Mouse (Mus musculus): ENCODE data around the gene Edem3. TPM values are rescaled to one million over a fixed set of nuclear protein-coding genes. Genes with fewer than 3 reads are reported as not detected.
A peak's percentile ranks its signal among the peaks of the same experiment; 100 is the strongest.
"Not testable (repeated sequence)": the region's sequence is repeated elsewhere in the genome, so short reads cannot be mapped to it uniquely, and the experiment has no call there.

The Edem3 gene
- polyA plus RNA-seq, 1 experiment from 2014 or later: 22.3 TPM

GRCm38 (mm10) chr1:151820457-151820856 is 65.3 kb downstream of the Edem3 start:
- Histone ChIP-seq H3K4me1 (no peaks in the 10 kb centered on the region), H3K4me3 (no peak overlapping the region), H3K9ac (no peak overlapping the region), H3K27ac (no peak overlapping the region), H3K4me2 (no peak overlapping the region), H3K9me3 (no peaks in the 10 kb centered on the region), H3K36me3 (replicated peaks) (0 out of 2 replicates have a peak, but pooled peaks cover 9% of the 10 kb centered on the region), H3K27me3 (replicated peaks) (no peaks in the 10 kb centered on the region)
- 27% methylated on average over 5 of the region's 5 CpGs for WGBS
- ATAC-seq (replicated peaks): no peak

GRCm38 (mm10) chr1:151825065-151825464 is 69.9 kb downstream of the Edem3 start:
- H3K4me1 ChIP-seq: no peaks in the 10 kb centered on the region
- no peaks in the 10 kb centered on the region for H3K36me3 ChIP-seq (replicated peaks)
- ATAC-seq (replicated peaks): no peak
- 78% methylated on average over 7 of the region's 7 CpGs for WGBS
- H3K27ac ChIP-seq: no peak overlapping the region
- H3K4me3 ChIP-seq: no peak overlapping the region
- H3K27me3 ChIP-seq (replicated peaks): no peaks in the 10 kb centered on the region
- H3K9ac ChIP-seq: no peak overlapping the region
- no peaks in the 10 kb centered on the region for H3K9me3 ChIP-seq
- no peak overlapping the region for H3K4me2 ChIP-seq

GRCm38 (mm10) chr1:151831791-151832190 is 76.6 kb downstream of the Edem3 start:
- Histone ChIP-seq H3K27ac (no peak overlapping the region), H3K4me1 (no peaks in the 10 kb centered on the region), H3K36me3 (replicated peaks) (no peaks in the 10 kb centered on the region), H3K4me3 (no peak overlapping the region), H3K4me2 (no peak overlapping the region), H3K9ac (no peak overlapping the region), H3K27me3 (replicated peaks) (no peaks in the 10 kb centered on the region), H3K9me3 (no peaks in the 10 kb centered on the region)
- ATAC-seq (replicated peaks): no peak
- 82% methylated on average over 3 of the region's 3 CpGs for WGBS

GRCm38 (mm10) chr1:151835261-151835660 is 80.1 kb downstream of the Edem3 start:
- H3K27me3 ChIP-seq (replicated peaks): no peaks in the 10 kb centered on the region
- H3K4me1 ChIP-seq: no peaks in the 10 kb centered on the region
- H3K36me3 ChIP-seq (replicated peaks): no peaks in the 10 kb centered on the region
- H3K27ac ChIP-seq: no peak overlapping the region
- H3K4me2 ChIP-seq: no peak overlapping the region
- H3K9me3 ChIP-seq: no peaks in the 10 kb centered on the region
- H3K4me3 ChIP-seq: no peak overlapping the region
- H3K9ac ChIP-seq: no peak overlapping the region
- WGBS: 91% methylated on average over 4 of the region's 4 CpGs
- ATAC-seq (replicated peaks): no peak

GRCm38 (mm10) chr1:151840345-151840744 is 85.2 kb downstream of the Edem3 start:
- not testable (repeated sequence) for ATAC-seq (replicated peaks)
- 100% methylated on average over 1 of the region's 1 CpGs for WGBS

GRCm38 (mm10) chr1:151845252-151845832 is 90.2 kb downstream of the Edem3 start:
- peak; percentile 73 for ATAC-seq (replicated peaks)
- Histone ChIP-seq H3K27ac (no peak overlapping the region; the same call in 1 of the 2 replicates), H3K9ac (no peak overlapping the region), H3K4me1 (peaks cover 11% of the 10 kb centered on the region), H3K9me3 (no peaks in the 10 kb centered on the region), H3K4me3 (no peak overlapping the region), H3K4me2 (peak overlapping the region; percentile 17; the same call in 1 of the 2 replicates), H3K36me3 (replicated peaks) (no peaks in the 10 kb centered on the region), H3K27me3 (replicated peaks) (no peaks in the 10 kb centered on the region)
- 54% methylated on average over 17 of the region's 17 CpGs for WGBS

More at GRCm38 (mm10) chr1:151840345-151840744, 85.2 kb downstream of the Edem3 start:
- H3K36me3 ChIP-seq (replicated peaks); H3K9me3 ChIP-seq; H3K27me3 ChIP-seq (replicated peaks); H3K4me2 ChIP-seq; H3K4me3 ChIP-seq; H3K4me1 ChIP-seq; H3K9ac ChIP-seq; H3K27ac ChIP-seq: not testable (repeated sequence)

GRCm38 (mm10) chr1:151845926-151846782 is 91.0 kb downstream of the Edem3 start:
- 61% methylated on average over 19 of the region's 19 CpGs for WGBS
- H3K27me3 ChIP-seq (replicated peaks): no peaks in the 10 kb centered on the region
- ATAC-seq (replicated peaks): peak; percentile 45; the same call in 1 of the 2 replicates
- no peaks in the 10 kb centered on the region for H3K36me3 ChIP-seq (replicated peaks)
- peaks cover 11% of the 10 kb centered on the region for H3K4me1 ChIP-seq
- H3K9me3 ChIP-seq: no peaks in the 10 kb centered on the region
- H3K27ac ChIP-seq: no peak overlapping the region; the same call in 1 of the 2 replicates
- H3K9ac ChIP-seq: no peak overlapping the region
- no peak overlapping the region for H3K4me2 ChIP-seq
- no peak overlapping the region for H3K4me3 ChIP-seq

GRCm38 (mm10) chr1:151848286-151848685 is 93.1 kb downstream of the Edem3 start:
- Histone ChIP-seq H3K4me1 (peaks cover 11% of the 10 kb centered on the region), H3K4me3 (no peak overlapping the region), H3K9me3 (no peaks in the 10 kb centered on the region), H3K4me2 (no peak overlapping the region), H3K9ac (no peak overlapping the region), H3K27ac (no peak overlapping the region), H3K36me3 (replicated peaks) (no peaks in the 10 kb centered on the region), H3K27me3 (replicated peaks) (no peaks in the 10 kb centered on the region)
- ATAC-seq (replicated peaks): no peak
- WGBS: 95% methylated on average over 2 of the region's 2 CpGs

- Histone ChIP-seq H3K4me1 (peaks cover 11% of the 10 kb centered on the region), H3K27ac (no peak overlapping the region), H3K4me2 (no peak overlapping the region), H3K9me3 (no peaks in the 10 kb centered on the region), H3K9ac (no peak overlapping the region), H3K27me3 (replicated peaks) (no peaks in the 10 kb centered on the region), H3K36me3 (replicated peaks) (no peaks in the 10 kb centered on the region), H3K4me3 (no peak overlapping the region)
- WGBS: 82% methylated on average over 16 of the region's 16 CpGs
- ATAC-seq (replicated peaks): no peak
Measured at GRCm38 (mm10) chr1:151849993-151850608, 94.9 kb downstream of the Edem3 start.

- Histone ChIP-seq H3K9me3 (no peaks in the 10 kb centered on the region), H3K9ac (no peak overlapping the region), H3K4me2 (no peak overlapping the region), H3K4me3 (no peak overlapping the region), H3K27me3 (replicated peaks) (no peaks in the 10 kb centered on the region), H3K27ac (no peak overlapping the region), H3K4me1 (peaks cover 2% of the 10 kb centered on the region), H3K36me3 (replicated peaks) (no peaks in the 10 kb centered on the region)
- ATAC-seq (replicated peaks): no peak
- 79% methylated on average over 20 of the region's 20 CpGs for WGBS
Measured at GRCm38 (mm10) chr1:151851051-151851848, 96.1 kb downstream of the Edem3 start.

- H3K4me1 ChIP-seq: no peaks in the 10 kb centered on the region
- no peaks in the 10 kb centered on the region for H3K9me3 ChIP-seq
- H3K4me2 ChIP-seq: no peak overlapping the region
- ATAC-seq (replicated peaks): no peak
- H3K9ac ChIP-seq: no peak overlapping the region
- no peaks in the 10 kb centered on the region for H3K27me3 ChIP-seq (replicated peaks)
- 18% methylated on average over 3 of the region's 3 CpGs for WGBS
- H3K27ac ChIP-seq: no peak overlapping the region
- no peak overlapping the region for H3K4me3 ChIP-seq
- no peaks in the 10 kb centered on the region for H3K36me3 ChIP-seq (replicated peaks)
Measured at GRCm38 (mm10) chr1:151851976-151852375, 96.8 kb downstream of the Edem3 start.

- Histone ChIP-seq H3K27ac (no peak overlapping the region), H3K4me2 (no peak overlapping the region), H3K36me3 (replicated peaks) (no peaks in the 10 kb centered on the region), H3K4me1 (no peaks in the 10 kb centered on the region), H3K27me3 (replicated peaks) (no peaks in the 10 kb centered on the region), H3K4me3 (no peak overlapping the region), H3K9ac (no peak overlapping the region), H3K9me3 (no peaks in the 10 kb centered on the region)
- no peak for ATAC-seq (replicated peaks)
- WGBS: 72% methylated on average over 1 of the region's 1 CpGs
Measured at GRCm38 (mm10) chr1:151855561-151855960, 100.4 kb downstream of the Edem3 start.
